Mouse (Mus musculus): ENCODE measurements around the gene Retreg1. TPM values are rescaled to one million over a fixed set of nuclear protein-coding genes. Genes with fewer than 3 reads are reported as not detected.

Retreg1 gene
- polyA plus RNA-seq, 1 experiment from 2014 or later: 13.4 TPM

DNA sequence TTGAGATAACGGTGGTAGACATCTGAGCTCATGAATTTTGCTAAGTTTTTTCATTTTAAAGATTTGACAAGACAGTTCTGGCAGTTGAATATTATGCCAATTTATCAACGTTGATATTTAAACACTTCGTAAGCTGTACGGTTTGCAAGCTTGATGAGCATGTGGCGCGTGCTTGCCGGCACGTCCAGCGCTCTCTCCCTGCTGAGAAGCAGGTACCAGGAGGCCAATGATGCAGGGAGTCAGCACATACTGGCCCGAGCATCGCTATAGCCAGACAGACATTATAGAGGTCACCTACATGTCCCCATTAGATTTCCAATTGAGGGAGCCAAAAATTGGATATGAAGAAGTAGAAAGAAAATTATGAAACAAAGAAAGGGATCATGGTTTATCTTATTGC lies 98.5 kb downstream of the Retreg1 start:
- Histone ChIP-seq H3K27me3 (replicated peaks; ENCODE audit: control insufficient read depth, insufficient read depth, low read length) (no peaks in the 10 kb centered on the region), H3K4me2 (ENCODE audit: low read depth, low read length) (no peak overlapping the region), H3K4me1 (ENCODE audit: control insufficient read depth, insufficient read depth, low read length) (peaks cover 3% of the 10 kb centered on the region; the same call in 1 of the 2 replicates), H3K9ac (ENCODE audit: low read depth, low read length) (no peak overlapping the region), H3K4me3 (ENCODE audit: low read length) (peak overlapping the region; percentile 18; the same call in 1 of the 2 replicates), H3K9me3 (ENCODE audit: control insufficient read depth, low read length) (no peaks in the 10 kb centered on the region), H3K27ac (ENCODE audit: low read length) (no peak overlapping the region), H3K36me3 (ENCODE audit: control insufficient read depth, insufficient read depth, low read length) (no peaks in the 10 kb centered on the region)
- WGBS: 71% methylated on average over 11 of the region's 11 CpGs
- no peak for ATAC-seq

DNA sequence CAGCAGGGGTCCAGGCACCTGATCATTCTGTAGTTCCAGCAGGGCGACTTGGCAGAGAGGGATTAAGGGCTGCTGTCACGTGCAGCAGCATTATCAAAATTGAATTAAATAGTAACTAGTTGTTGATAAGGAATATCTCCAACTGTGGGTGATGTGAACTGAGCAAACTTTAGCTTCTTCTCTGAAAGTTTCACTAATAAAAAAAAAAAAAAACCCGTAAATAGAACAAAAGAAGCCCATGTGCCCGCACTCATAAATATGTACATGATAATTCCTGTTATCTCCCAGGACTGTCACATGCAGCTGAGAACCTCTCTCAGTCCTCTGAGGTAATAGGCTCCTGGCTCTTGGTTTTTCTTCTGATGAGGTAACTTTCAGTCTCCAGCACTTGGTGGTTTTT lies 99.4 kb downstream of the Retreg1 start:
- Histone ChIP-seq H3K27me3 (replicated peaks; ENCODE audit: control insufficient read depth, insufficient read depth, low read length) (no peaks in the 10 kb centered on the region), H3K9me3 (ENCODE audit: control insufficient read depth, low read length) (no peaks in the 10 kb centered on the region), H3K4me3 (ENCODE audit: low read length) (no peak overlapping the region), H3K9ac (ENCODE audit: low read depth, low read length) (no peak overlapping the region), H3K4me1 (ENCODE audit: control insufficient read depth, insufficient read depth, low read length) (peaks cover 3% of the 10 kb centered on the region; the same call in 1 of the 2 replicates), H3K36me3 (ENCODE audit: control insufficient read depth, insufficient read depth, low read length) (no peaks in the 10 kb centered on the region), H3K27ac (ENCODE audit: low read length) (no peak overlapping the region), H3K4me2 (ENCODE audit: low read depth, low read length) (no peak overlapping the region)
- peak; percentile 47 for ATAC-seq
- 56% methylated on average over 4 of the region's 4 CpGs for WGBS

DNA sequence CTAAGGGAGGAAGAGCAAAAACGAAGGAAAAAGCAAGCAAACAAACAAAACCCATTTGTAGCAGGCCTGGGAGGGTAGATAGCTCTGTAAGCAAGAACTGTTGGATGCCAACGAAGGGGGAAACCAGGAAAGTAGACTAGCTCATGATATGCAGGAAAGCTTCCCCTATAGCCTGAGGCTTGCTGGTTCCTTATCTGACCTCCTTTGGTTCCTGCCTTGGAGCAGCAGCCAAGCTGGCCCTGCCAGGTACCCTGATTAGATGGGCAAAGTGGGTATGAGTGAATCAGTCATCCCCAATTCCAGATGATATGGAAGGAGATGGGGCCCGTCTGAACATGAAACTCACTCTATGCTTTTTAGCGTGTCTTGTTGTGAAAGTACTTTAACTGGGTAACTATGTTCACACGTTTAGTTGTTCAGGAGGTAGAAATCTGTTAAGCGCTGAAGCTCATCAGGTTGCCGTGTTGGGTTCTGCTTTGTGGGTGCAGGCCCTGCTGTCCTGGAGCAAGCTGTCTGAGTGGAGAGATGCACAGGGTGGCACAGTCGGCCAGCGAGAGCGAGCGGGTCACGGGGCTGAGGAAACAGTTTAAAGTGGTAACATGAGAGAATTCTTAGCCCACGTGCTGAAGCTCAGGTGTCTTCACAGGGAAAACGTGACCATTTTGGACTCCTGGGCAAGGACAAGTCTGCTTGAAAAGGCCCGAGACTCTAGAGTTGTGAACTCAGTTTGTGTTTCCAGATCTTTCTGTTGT lies 100.6 kb downstream of the Retreg1 start:
- H3K4me3 ChIP-seq (ENCODE audit: low read length): no peak overlapping the region
- no peaks in the 10 kb centered on the region for H3K36me3 ChIP-seq (ENCODE audit: control insufficient read depth, insufficient read depth, low read length)
- no peak for ATAC-seq
- H3K4me2 ChIP-seq (ENCODE audit: low read depth, low read length): no peak overlapping the region
- no peak overlapping the region for H3K9ac ChIP-seq (ENCODE audit: low read depth, low read length)
- H3K27ac ChIP-seq (ENCODE audit: low read length): no peak overlapping the region
- no peaks in the 10 kb centered on the region for H3K9me3 ChIP-seq (ENCODE audit: control insufficient read depth, low read length)
- no peaks in the 10 kb centered on the region for H3K27me3 ChIP-seq (replicated peaks; ENCODE audit: control insufficient read depth, insufficient read depth, low read length)
- H3K4me1 ChIP-seq (ENCODE audit: control insufficient read depth, insufficient read depth, low read length): peaks cover 3% of the 10 kb centered on the region; the same call in 1 of the 2 replicates
- 88% methylated on average over 15 of the region's 15 CpGs for WGBS

DNA sequence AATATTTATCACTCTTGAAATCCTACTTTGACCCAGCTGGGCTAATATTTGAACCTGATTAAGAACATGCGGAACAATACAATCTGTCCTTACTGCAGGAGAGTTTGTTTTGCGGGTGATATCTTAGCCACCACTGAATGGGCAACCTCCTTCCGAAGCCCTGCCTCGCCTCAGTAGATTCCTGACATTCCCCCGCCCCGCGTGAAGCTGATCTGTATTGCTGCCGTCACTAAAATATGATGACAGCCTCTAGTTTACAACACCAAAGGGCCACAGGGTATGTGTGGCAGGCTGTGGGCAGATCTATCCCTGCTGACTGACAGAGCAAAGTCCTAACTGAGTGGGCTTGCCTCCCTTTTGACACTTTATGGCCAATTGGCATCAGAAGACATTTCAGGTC lies 102.2 kb downstream of the Retreg1 start:
- Histone ChIP-seq H3K4me3 (ENCODE audit: low read length) (no peak overlapping the region), H3K9ac (ENCODE audit: low read depth, low read length) (no peak overlapping the region), H3K9me3 (ENCODE audit: control insufficient read depth, low read length) (no peaks in the 10 kb centered on the region), H3K27me3 (replicated peaks; ENCODE audit: control insufficient read depth, insufficient read depth, low read length) (no peaks in the 10 kb centered on the region), H3K4me1 (ENCODE audit: control insufficient read depth, insufficient read depth, low read length) (peaks cover 3% of the 10 kb centered on the region; the same call in 1 of the 2 replicates), H3K27ac (ENCODE audit: low read length) (no peak overlapping the region), H3K36me3 (ENCODE audit: control insufficient read depth, insufficient read depth, low read length) (no peaks in the 10 kb centered on the region), H3K4me2 (ENCODE audit: low read depth, low read length) (0 out of 2 replicates have a peak overlapping the region, but pooled peaks have one; percentile 1)
- ATAC-seq: peak; percentile 83
- 45% methylated on average over 8 of the region's 8 CpGs for WGBS

DNA sequence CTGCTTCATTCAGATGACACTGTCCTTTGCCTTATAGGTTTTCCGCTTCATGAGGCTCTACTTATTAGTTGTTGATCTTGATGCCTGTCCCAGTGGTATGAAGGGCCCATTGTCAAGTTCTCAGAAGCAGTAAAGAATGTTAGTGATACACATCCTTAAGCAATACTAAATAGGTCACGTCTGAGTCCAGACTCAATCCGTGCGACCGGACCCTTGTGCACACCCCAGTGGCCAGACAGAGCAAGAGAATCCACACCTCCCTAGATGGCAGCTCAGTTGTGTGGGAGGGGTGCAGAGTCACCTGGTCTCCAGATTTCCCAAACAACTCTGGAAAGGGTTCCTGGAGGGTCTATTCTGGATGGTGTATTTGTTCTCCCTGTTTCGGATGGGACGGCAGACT lies 103.5 kb downstream of the Retreg1 start:
- WGBS: 90% methylated on average over 7 of the region's 7 CpGs
- ATAC-seq: no peak
- H3K4me2 ChIP-seq (ENCODE audit: low read depth, low read length): no peak overlapping the region
- H3K27ac ChIP-seq (ENCODE audit: low read length): no peak overlapping the region
- no peaks in the 10 kb centered on the region for H3K27me3 ChIP-seq (replicated peaks; ENCODE audit: control insufficient read depth, insufficient read depth, low read length)
- no peaks in the 10 kb centered on the region for H3K9me3 ChIP-seq (ENCODE audit: control insufficient read depth, low read length)
- no peak overlapping the region for H3K4me3 ChIP-seq (ENCODE audit: low read length)
- H3K9ac ChIP-seq (ENCODE audit: low read depth, low read length): no peak overlapping the region
- no peaks in the 10 kb centered on the region for H3K36me3 ChIP-seq (ENCODE audit: control insufficient read depth, insufficient read depth, low read length)
- H3K4me1 ChIP-seq (ENCODE audit: control insufficient read depth, insufficient read depth, low read length): no peaks in the 10 kb centered on the region; the same call in 1 of the 2 replicates

DNA sequence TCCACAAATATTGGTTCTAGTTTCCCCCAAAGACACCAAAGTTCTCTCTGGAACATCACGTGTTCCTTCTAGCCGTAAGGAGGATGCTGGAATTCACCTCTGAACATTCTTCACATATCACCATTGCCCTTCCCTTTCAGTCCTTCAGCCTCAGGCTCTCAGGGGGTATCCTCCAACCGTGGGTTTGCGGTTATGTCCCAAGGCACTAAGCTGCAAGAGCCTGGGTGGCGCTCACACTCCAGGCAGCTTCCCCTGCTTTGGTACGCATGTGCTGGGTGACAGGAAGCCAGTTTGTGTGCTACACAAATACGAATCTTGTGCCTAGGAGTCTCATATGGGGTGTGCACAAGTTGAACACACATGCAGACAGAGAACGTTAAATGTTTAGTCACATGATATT lies 104.4 kb downstream of the Retreg1 start:
- WGBS: 85% methylated on average over 8 of the region's 8 CpGs
- no peak overlapping the region for H3K4me2 ChIP-seq (ENCODE audit: low read depth, low read length)

DNA sequence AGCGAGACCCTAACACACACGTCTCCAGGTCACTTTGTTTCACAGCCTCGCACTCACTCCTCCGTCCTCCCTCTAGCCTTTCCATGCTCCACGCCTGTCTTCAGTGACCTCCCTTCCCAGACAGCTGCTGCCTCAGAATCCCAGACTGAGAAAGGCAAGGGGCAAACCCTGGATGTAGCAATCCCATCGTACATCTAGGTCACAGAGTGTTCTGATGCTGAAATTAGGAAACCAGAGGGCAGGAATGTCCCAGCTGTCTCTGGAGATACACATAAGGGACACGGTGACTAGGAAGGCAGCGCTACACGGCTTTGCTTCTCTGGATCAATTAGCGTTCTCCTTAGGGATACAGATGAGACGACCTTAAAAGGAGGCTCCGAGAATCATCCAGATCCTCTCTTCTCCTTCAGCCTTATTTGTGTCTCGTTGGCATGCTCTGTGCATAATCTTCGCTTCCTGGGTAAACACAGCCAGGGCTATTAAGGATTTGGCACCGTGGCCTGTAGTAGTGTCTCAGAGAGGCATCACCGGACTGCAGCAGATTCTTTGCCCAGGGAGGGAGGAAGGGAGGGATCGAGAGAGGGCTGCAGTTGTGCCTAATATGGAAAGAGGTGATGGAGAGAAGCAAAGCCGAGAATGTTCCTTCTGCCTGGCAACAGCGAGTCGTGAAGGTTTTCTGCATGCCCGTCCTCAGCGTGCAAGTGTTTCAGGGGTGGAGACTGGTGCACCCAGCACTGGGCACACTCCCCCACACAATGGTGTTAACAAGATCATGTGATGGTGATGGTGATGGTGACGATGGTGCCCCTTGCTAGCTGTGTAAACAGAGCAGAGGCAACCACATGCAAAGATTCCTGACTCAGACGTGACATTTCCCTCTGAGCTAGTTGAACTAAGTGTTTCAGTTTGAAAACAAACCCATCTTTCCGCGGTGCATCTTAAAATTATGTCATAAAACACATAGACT lies 105.6 kb downstream of the Retreg1 start:
- H3K36me3 ChIP-seq (ENCODE audit: control insufficient read depth, insufficient read depth, low read length): no peaks in the 10 kb centered on the region
- WGBS: 75% methylated on average over 26 of the region's 26 CpGs
- H3K27ac ChIP-seq (ENCODE audit: low read length): no peak overlapping the region
- no peak overlapping the region for H3K4me2 ChIP-seq (ENCODE audit: low read depth, low read length)
- no peak for ATAC-seq
- no peaks in the 10 kb centered on the region; the same call in 1 of the 2 replicates for H3K4me1 ChIP-seq (ENCODE audit: control insufficient read depth, insufficient read depth, low read length)
- H3K27me3 ChIP-seq (replicated peaks; ENCODE audit: control insufficient read depth, insufficient read depth, low read length): no peaks in the 10 kb centered on the region
- H3K9me3 ChIP-seq (ENCODE audit: control insufficient read depth, low read length): no peaks in the 10 kb centered on the region
- no peak overlapping the region for H3K9ac ChIP-seq (ENCODE audit: low read depth, low read length)
- H3K4me3 ChIP-seq (ENCODE audit: low read length): no peak overlapping the region

More for the DNA sequence above, 104.4 kb downstream of the Retreg1 start:
- Histone ChIP-seq H3K27ac (ENCODE audit: low read length) (no peak overlapping the region), H3K27me3 (replicated peaks; ENCODE audit: control insufficient read depth, insufficient read depth, low read length) (no peaks in the 10 kb centered on the region), H3K9me3 (ENCODE audit: control insufficient read depth, low read length) (no peaks in the 10 kb centered on the region), H3K4me1 (ENCODE audit: control insufficient read depth, insufficient read depth, low read length) (no peaks in the 10 kb centered on the region; the same call in 1 of the 2 replicates), H3K36me3 (ENCODE audit: control insufficient read depth, insufficient read depth, low read length) (no peaks in the 10 kb centered on the region), H3K9ac (ENCODE audit: low read depth, low read length) (no peak overlapping the region), H3K4me3 (ENCODE audit: low read length) (no peak overlapping the region)
- no peak for ATAC-seq

DNA sequence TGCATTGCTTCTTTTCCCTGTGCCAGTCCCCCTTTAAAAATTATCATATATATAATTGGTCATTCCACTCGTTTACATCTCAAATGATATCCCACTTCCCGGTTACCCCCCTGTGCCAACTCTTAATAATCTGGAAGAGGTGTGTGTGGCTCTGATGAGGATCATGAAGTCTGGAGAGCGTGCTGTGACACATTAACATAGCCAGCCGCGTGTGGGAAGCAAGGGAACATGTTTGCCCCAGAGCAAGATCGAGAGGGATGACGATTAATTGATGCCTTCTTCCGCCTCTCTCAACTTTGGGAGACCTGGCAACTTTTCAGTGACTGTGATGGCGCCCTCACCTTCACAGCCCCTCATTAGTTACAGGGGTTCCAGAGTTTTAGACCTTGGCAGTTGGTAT lies 106.7 kb downstream of the Retreg1 start:
- no peak for ATAC-seq
- no peaks in the 10 kb centered on the region for H3K4me1 ChIP-seq (ENCODE audit: control insufficient read depth, insufficient read depth, low read length)
- no peak overlapping the region for H3K27ac ChIP-seq (ENCODE audit: low read length)
- no peak overlapping the region for H3K9ac ChIP-seq (ENCODE audit: low read depth, low read length)
- H3K36me3 ChIP-seq (ENCODE audit: control insufficient read depth, insufficient read depth, low read length): no peaks in the 10 kb centered on the region
- H3K27me3 ChIP-seq (replicated peaks; ENCODE audit: control insufficient read depth, insufficient read depth, low read length): no peaks in the 10 kb centered on the region
- WGBS: 80% methylated on average over 9 of the region's 9 CpGs
- H3K4me2 ChIP-seq (ENCODE audit: low read depth, low read length): no peak overlapping the region
- no peak overlapping the region for H3K4me3 ChIP-seq (ENCODE audit: low read length)
- no peaks in the 10 kb centered on the region for H3K9me3 ChIP-seq (ENCODE audit: control insufficient read depth, low read length)

DNA sequence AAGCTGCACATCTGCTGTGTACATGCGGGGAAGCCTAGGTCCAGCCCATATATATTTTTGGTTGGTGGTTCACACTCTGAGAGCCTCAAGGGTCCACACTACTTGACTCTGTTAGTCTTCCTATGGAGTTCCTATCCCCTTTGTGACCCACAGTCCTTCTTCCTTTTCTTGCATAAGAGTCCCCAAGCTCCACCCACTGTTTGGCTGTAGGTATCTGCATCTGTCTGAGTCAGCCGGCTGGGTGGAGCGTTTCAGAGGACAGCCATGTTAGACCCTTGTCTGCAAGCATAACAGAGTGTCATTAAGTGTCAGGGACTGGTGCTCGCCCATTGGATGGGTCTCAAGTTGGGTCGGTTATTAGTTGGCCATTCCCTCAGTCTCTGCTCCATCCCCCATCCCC lies 107.6 kb downstream of the Retreg1 start:
- H3K27ac ChIP-seq (ENCODE audit: low read length): no peak overlapping the region
- 80% methylated on average over 5 of the region's 5 CpGs for WGBS
- ATAC-seq: no peak
- H3K27me3 ChIP-seq (replicated peaks; ENCODE audit: control insufficient read depth, insufficient read depth, low read length): no peaks in the 10 kb centered on the region
- H3K9me3 ChIP-seq (ENCODE audit: control insufficient read depth, low read length): no peaks in the 10 kb centered on the region
- H3K9ac ChIP-seq (ENCODE audit: low read depth, low read length): no peak overlapping the region
- no peak overlapping the region for H3K4me2 ChIP-seq (ENCODE audit: low read depth, low read length)
- no peaks in the 10 kb centered on the region for H3K36me3 ChIP-seq (ENCODE audit: control insufficient read depth, insufficient read depth, low read length)
- H3K4me1 ChIP-seq (ENCODE audit: control insufficient read depth, insufficient read depth, low read length): no peaks in the 10 kb centered on the region
- H3K4me3 ChIP-seq (ENCODE audit: low read length): no peak overlapping the region
